Mouse (Mus musculus) heart, embryonic 11.5 days (tissue): ENCODE data around the gene Actl6a. TPM values are rescaled to one million over a fixed set of nuclear protein-coding genes. Genes with fewer than 3 reads are reported as not detected.

Source experiments
- ATAC-seq: fragments of 200-750 bp; cut with Nextera tagmentation; replicated peaks from 2 replicates; pipeline ENCODE4 v1.8.0; 2017; ENCODE audit warnings: moderate library complexity; ENCODE audit not compliant: insufficient number of reproducible peaks, low FRiP score, low TSS enrichment
- H3K27ac ChIP-seq: fragments of 300-500 bp; sonication (generic); 2 replicates; pipeline ENCODE4 v1.5.1; 2014; ENCODE audit warnings: mild to moderate bottlenecking, low read depth, low read length
- H3K27me3 ChIP-seq: fragments of 300-500 bp; sonication (generic); 2 replicates; pipeline ENCODE4 v1.6.1; 2014; ENCODE audit warnings: mild to moderate bottlenecking, low read length, mixed read lengths; ENCODE audit not compliant: control insufficient read depth, insufficient read depth
- H3K36me3 ChIP-seq: fragments of 300-500 bp; sonication (generic); 2 replicates; pipeline ENCODE4 v1.6.1; 2014; ENCODE audit warnings: mild to moderate bottlenecking, low read length, moderate library complexity, mixed read lengths; ENCODE audit not compliant: control insufficient read depth, insufficient read depth
- H3K4me1 ChIP-seq: fragments of 300-500 bp; sonication (generic); 2 replicates; pipeline ENCODE4 v1.6.1; 2014; ENCODE audit warnings: low read length; ENCODE audit not compliant: control insufficient read depth, insufficient read depth
- H3K4me2 ChIP-seq: fragments of 300-500 bp; sonication (generic); 2 replicates; pipeline ENCODE4 v1.6.1; 2014; ENCODE audit warnings: mild to moderate bottlenecking, moderate library complexity
- H3K4me3 ChIP-seq: fragments of 300-500 bp; sonication (generic); 2 replicates; pipeline ENCODE4 v1.5.1; 2014; ENCODE audit warnings: low read depth, low read length
- H3K9ac ChIP-seq: fragments of 300-500 bp; sonication (generic); 2 replicates; pipeline ENCODE4 v1.6.1; 2014; ENCODE audit warnings: mild to moderate bottlenecking, low read depth, low read length, moderate library complexity
- H3K9me3 ChIP-seq: fragments of 300-500 bp; sonication (generic); replicated peaks from 2 replicates; pipeline ENCODE4 v1.6.1; 2016; ENCODE audit warnings: low read length; ENCODE audit not compliant: control insufficient read depth
- WGBS: fragments of 180-500 bp; shearing (Covaris S2); extraction: QIAGEN DNeasy Blood & Tissue Kit; methylation state at CpG from one replicate; pipeline ENCODE4 v1.1.7; 2014; ENCODE audit not compliant: insufficient replicate concordance; 5-methylcytosine and 5-hydroxymethylcytosine counted together
- polyA plus RNA-seq: library from polyadenylated mRNA; unstranded; fragments of >200 nt; fragmentation: Nextera tagmentation; extraction: Ambion mirVana; gene quantifications from 2 replicates; pipeline ENCODE4 v1.2.1, GENCODE M21; 2014

Actl6a gene
- polyA plus RNA-seq, 1 experiment from 2014 or later, result 110 TPM

DNA sequence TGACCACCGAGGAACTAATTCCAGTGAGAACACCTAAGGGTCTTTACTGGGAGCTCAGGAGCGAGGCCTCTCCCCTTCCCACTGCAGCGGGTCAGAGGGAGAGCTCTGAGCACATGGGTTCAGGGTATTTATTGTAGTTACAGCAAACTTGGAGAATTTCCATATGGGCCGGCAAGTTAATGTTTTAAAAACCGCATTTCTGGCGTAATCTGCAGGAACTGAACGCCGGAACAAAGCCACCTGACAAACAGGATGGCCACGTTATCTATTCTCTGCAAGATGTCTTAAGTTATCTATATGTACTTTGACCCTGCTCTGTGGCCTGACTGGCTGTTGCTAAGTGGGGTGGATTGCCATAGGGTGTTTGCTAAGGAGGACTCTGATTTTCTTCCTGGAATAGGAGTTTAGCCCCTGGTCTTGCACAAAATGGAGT lies 16.5 kb upstream of the Actl6a start:
- Histone ChIP-seq H3K4me1 (no peaks in the 10 kb centered on the region), H3K27me3 (no peaks in the 10 kb centered on the region), H3K9ac (no peak overlapping the region), H3K4me3 (no peak overlapping the region), H3K36me3 (no peaks in the 10 kb centered on the region), H3K9me3 (no peaks in the 10 kb centered on the region), H3K27ac (no peak overlapping the region), H3K4me2 (no peak overlapping the region)
- WGBS, result 57% methylated on average over 9 of the region's 9 CpGs
- ATAC-seq, result no peak

- H3K36me3 ChIP-seq, result no peaks in the 10 kb centered on the region
- H3K4me1 ChIP-seq, result no peaks in the 10 kb centered on the region
- H3K4me2 ChIP-seq, result no peak overlapping the region
- H3K9ac ChIP-seq, result no peak overlapping the region
- ATAC-seq, result no peak
- H3K27ac ChIP-seq, result no peak overlapping the region
- no peak overlapping the region for H3K4me3 ChIP-seq
- no peaks in the 10 kb centered on the region for H3K27me3 ChIP-seq
- 81% methylated on average over 3 of the region's 3 CpGs for WGBS
- no peaks in the 10 kb centered on the region for H3K9me3 ChIP-seq
Observed at GRCm38 (mm10) chr3:32690008-32690407, 16.1 kb upstream of the Actl6a start.

DNA sequence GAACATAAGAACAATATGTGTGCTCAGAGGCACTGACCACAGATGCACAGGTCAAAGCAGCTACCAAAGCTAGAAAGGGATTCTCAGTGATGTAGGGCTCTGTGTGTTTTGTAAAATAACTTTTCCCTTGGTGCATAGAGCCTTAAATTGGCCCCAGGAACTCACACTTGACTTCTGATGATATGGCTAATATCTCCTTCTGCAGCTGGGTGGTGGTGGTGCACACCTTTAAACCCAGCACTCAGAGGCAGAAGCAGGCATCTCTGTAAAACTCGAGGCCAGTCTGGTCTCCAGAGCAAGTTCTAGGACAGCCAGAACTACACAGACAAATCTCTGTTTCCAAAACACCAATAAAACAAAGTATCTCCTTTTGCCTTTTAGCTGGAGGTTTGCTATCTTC lies 15.2 kb upstream of the Actl6a start:
- H3K9ac ChIP-seq, result no peak overlapping the region
- ATAC-seq, result no peak
- H3K4me2 ChIP-seq, result no peak overlapping the region
- H3K27ac ChIP-seq, result no peak overlapping the region
- no peaks in the 10 kb centered on the region for H3K36me3 ChIP-seq
- 48% methylated on average over 1 of the region's 1 CpGs for WGBS
- H3K27me3 ChIP-seq, result no peaks in the 10 kb centered on the region
- no peaks in the 10 kb centered on the region for H3K4me1 ChIP-seq
- no peaks in the 10 kb centered on the region for H3K9me3 ChIP-seq
- no peak overlapping the region for H3K4me3 ChIP-seq

DNA sequence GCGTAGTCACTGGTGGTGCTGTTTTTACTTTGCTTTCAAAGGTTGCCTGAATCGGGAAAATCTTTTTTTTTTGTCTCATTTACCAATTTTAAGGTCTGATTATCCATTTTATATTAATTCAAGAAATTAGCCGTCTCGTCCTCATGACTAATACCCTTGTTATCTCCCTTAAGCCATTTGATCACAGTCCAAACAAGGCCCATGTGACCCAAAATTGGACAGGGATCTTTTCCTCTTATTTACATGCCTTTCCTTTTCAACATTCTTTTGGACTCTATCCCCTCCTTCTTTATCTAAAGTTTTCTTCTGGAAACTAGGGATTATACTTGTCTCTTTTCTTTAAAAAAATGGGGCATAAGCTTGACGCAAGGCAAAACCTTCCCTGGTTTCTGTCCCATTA lies 14.3 kb upstream of the Actl6a start:
- WGBS, result 65% methylated on average over 5 of the region's 5 CpGs
- H3K36me3 ChIP-seq, result no peaks in the 10 kb centered on the region
- no peaks in the 10 kb centered on the region for H3K9me3 ChIP-seq
- no peak overlapping the region for H3K4me2 ChIP-seq
- no peak overlapping the region for H3K9ac ChIP-seq
- H3K27me3 ChIP-seq, result no peaks in the 10 kb centered on the region
- no peak overlapping the region for H3K4me3 ChIP-seq
- no peak for ATAC-seq
- no peaks in the 10 kb centered on the region for H3K4me1 ChIP-seq
- no peak overlapping the region for H3K27ac ChIP-seq

GRCm38 (mm10) chr3:32694211-32694610 lies 11.9 kb upstream of the Actl6a start:
- 76% methylated on average over 5 of the region's 5 CpGs for WGBS
- H3K27ac ChIP-seq, result no peak overlapping the region
- no peaks in the 10 kb centered on the region for H3K36me3 ChIP-seq
- H3K9me3 ChIP-seq, result no peaks in the 10 kb centered on the region
- ATAC-seq, result no peak
- no peak overlapping the region for H3K4me3 ChIP-seq
- H3K27me3 ChIP-seq, result no peaks in the 10 kb centered on the region
- H3K4me2 ChIP-seq, result no peak overlapping the region
- H3K9ac ChIP-seq, result no peak overlapping the region
- H3K4me1 ChIP-seq, result no peaks in the 10 kb centered on the region

GRCm38 (mm10) chr3:32694737-32695582 lies 11.1 kb upstream of the Actl6a start:
- H3K4me2 ChIP-seq, result no peak overlapping the region
- H3K9ac ChIP-seq, result no peak overlapping the region
- no peak overlapping the region for H3K4me3 ChIP-seq
- H3K27me3 ChIP-seq, result no peaks in the 10 kb centered on the region
- WGBS, result 71% methylated on average over 12 of the region's 12 CpGs
- no peaks in the 10 kb centered on the region for H3K9me3 ChIP-seq
- H3K27ac ChIP-seq, result no peak overlapping the region
- no peak for ATAC-seq
- H3K36me3 ChIP-seq, result no peaks in the 10 kb centered on the region
- H3K4me1 ChIP-seq, result no peaks in the 10 kb centered on the region

DNA sequence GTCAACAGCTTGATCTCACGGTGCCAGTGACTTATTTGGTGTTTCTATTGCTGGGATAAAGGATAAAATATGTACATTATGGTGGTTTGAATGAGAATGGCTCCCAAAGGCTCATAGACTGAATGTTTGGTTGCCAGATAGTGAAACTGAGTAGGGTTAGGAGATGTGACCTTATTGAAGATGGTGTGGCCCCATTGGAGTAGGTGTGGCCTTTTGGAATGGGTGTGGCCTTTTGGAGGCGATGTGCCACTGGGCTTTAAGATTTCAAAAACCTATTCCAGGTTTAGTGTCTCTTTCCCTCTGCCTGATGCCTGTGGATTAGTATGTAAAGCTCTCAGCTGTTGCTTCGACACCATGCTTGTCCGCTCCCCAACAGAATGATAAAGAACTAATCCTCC lies 10.5 kb upstream of the Actl6a start:
- no peak overlapping the region for H3K27ac ChIP-seq
- 84% methylated on average over 4 of the region's 4 CpGs for WGBS
- ATAC-seq, result no peak
- H3K4me1 ChIP-seq, result no peaks in the 10 kb centered on the region
- H3K4me3 ChIP-seq, result no peak overlapping the region
- no peaks in the 10 kb centered on the region for H3K9me3 ChIP-seq
- H3K27me3 ChIP-seq, result no peaks in the 10 kb centered on the region
- H3K36me3 ChIP-seq, result no peaks in the 10 kb centered on the region
- no peak overlapping the region for H3K4me2 ChIP-seq
- H3K9ac ChIP-seq, result no peak overlapping the region

DNA sequence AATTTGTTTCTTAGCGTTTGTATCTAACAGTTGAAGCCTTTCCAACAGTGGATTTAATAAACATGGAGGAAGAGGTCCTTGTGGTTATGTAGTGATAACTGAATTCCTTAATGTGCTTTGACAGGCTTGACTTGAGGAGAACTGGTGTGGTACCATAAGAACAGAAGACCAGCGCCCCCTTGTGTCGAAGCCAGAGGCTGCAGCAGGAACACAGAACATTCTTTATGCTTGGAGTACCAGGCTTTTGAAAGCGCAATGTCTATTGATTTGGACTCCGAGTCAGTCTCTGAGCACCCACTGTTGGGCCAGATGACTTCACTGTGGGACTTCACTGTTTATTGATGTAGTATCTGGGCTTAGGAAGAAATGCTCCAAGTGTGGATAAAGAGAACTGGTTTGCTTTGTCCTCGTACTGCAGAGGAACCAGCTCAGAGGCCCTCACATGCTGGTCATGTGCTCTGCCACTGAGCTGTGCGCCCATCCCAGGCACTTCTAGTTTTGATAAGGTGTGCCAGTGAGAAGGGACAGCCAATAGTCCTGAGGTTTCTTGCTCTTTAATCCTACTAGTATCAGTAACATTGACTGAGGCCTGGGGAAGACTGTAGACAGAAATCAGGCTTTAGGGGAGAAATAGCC lies 7.8 kb upstream of the Actl6a start:
- no peak for ATAC-seq
- Histone ChIP-seq H3K4me3 (no peak overlapping the region), H3K27me3 (no peaks in the 10 kb centered on the region), H3K36me3 (no peaks in the 10 kb centered on the region), H3K27ac (no peak overlapping the region), H3K4me2 (no peak overlapping the region), H3K4me1 (no peaks in the 10 kb centered on the region), H3K9ac (0 out of 2 replicates have a peak overlapping the region, but pooled peaks have one; percentile 43), H3K9me3 (no peaks in the 10 kb centered on the region)
- 37% methylated on average over 7 of the region's 7 CpGs for WGBS
